Mouse (Mus musculus) ES-E14 (cell line): ENCODE results near the gene Svop.

Source experiments
- CHD2 ChIP-seq: IDR thresholded peaks from 2 replicates; pipeline ENCODE4 v1.6.1; 2014; ENCODE audit warnings: mild to moderate bottlenecking, low read depth, low read length, inconsistent platforms
- HCFC1 ChIP-seq: IDR thresholded peaks from 2 replicates; pipeline ENCODE4 v1.6.1; 2012; ENCODE audit warnings: low read length, inconsistent platforms, borderline replicate concordance; ENCODE audit not compliant: insufficient read depth
- MAFK ChIP-seq: IDR thresholded peaks from 2 replicates; pipeline ENCODE4 v1.6.1; 2014; ENCODE audit warnings: mild to moderate bottlenecking, low read depth, low read length, inconsistent platforms; ENCODE audit not compliant: insufficient read depth
- ZC3H11A ChIP-seq: IDR thresholded peaks from 2 replicates; pipeline ENCODE4 v1.6.1; 2012; ENCODE audit warnings: low read depth, mild to moderate bottlenecking, inconsistent platforms, low read length, borderline replicate concordance
- ZNF384 ChIP-seq: IDR thresholded peaks from 2 replicates; pipeline ENCODE4 v1.6.1; 2012; ENCODE audit warnings: low read depth, low read length, inconsistent platforms

DNA sequence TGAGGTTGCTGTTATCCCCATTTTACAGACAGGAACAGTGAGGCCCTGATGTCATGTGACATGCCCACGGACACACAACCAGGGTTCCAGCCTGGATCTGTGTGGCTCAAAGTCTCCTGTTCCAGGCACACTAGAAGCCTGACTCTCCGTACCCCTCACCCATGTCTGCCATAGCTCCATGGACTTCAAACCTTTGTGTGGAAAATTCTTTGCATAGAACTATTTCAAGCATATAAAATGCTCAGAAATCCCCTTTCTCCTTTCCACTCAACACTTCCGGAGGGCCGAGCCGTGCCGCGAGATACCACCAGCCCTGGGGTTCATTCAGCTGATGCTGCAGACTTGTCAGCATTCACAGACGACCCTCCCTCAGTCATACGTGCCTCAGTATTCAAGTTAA is 23.8 kb downstream of the Svop start:
- TF ChIP-seq ZC3H11A, result no peak
- no peak for TF ChIP-seq ZNF384
- no peak for TF ChIP-seq MAFK
- no peak for TF ChIP-seq HCFC1
- no peak for TF ChIP-seq CHD2
